Mouse (Mus musculus): ENCODE data around the gene Cep85l.

Gene Cep85l

DNA sequence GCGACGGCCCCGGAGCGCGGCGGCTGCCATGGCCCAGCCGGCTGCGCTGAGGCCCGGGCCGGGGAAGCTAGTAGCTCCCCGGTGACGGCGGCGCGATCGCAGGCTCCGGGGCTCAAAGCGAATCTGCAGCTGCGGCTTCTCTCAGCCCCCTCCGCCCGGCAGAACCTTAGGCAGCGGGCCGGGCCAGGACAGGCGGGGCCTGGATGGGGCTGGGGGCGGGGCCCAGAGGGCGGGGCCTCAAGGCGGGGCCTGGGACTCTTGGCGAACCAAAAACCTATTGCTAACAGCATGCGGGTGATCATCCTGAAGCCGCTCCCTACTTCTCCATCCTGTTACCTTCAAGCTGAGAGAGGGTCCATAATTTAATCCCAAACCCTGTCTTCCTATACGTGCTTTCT is at the start of gene Cep85l:
TSS of gene Cep85l (minus strand) at position 239 of the 398 bp plus-strand sequence.
- peak; percentile 96 to 98 for DNase-seq

- DNase-seq = no peak
These were observed 49.1 kb upstream of the Cep85l start for GRCm38 (mm10) chr10:53428695-53429447.

- DNase-seq = no peak
These were observed 46.8 kb upstream of the Cep85l start for GRCm38 (mm10) chr10:53426524-53426923.

DNA sequence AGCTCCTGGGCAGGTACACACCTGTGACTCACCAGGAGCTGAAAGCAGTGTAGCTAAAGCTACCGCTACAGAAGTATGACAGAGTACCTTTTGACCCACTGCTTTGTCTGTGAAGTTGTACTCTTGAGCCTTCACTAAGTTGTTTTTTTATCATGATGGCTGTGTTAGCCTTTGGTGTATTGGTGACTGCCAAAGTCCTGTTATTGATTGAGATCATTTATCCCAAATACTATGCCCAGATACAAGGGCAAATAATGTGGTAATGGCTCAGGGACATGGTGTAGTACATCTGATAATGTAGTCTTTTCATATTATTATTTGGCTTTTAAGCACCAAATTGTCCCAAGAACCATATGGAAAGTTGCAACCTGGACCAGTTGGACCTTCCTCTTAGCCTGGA is 43.3 kb upstream of the Cep85l start:
- no peak for DNase-seq

- DNase-seq = no peak
These were observed 42.5 kb upstream of the Cep85l start for GRCm38 (mm10) chr10:53422206-53422605.

GRCm38 (mm10) chr10:53421613-53422012 is 41.9 kb upstream of the Cep85l start:
- no peak for DNase-seq

GRCm38 (mm10) chr10:53420069-53420468 is 40.3 kb upstream of the Cep85l start:
- no peak for DNase-seq

- no peak for DNase-seq
These were observed 39.6 kb upstream of the Cep85l start for GRCm38 (mm10) chr10:53419139-53419935.

DNA sequence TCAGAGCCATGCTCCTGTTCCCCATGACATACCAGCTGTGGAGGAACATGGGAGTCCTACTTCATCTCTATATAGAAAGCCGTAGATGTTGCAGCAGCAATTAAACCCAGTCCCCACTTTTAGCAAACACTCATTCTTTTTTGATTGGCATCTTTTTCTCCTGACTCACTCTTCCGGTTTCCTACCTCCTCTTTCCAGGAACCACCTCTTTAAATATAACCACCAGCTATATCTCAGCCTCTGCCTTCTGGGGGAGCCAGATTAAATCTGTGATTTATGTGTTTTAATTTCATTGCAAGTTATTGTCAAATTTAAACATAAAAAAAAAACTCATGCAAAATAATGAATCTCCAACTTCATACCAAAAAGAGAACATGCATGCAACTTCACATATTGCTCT is 37.3 kb upstream of the Cep85l start:
- no peak for DNase-seq

GRCm38 (mm10) chr10:53416152-53416712 is 36.5 kb upstream of the Cep85l start:
- DNase-seq = no peak

DNA sequence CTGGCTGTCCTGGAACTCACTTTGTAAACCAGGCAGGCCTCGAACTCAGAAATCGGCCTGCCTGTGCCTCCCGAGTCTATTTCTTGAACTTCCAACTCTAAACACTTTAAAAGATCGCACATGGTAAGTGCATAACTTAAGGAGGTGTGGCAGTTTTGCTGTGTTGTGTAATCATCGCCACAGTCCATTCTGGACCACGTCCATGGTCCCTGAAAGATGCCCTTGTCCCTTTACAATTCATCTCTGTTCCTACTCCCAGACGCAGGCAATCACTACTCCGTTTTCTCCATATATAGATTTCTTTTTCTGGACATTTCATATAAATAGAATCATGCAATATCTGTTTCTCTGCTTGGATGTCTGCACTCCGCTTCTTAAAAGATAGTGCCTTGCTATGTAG is 35.5 kb upstream of the Cep85l start:
- DNase-seq = no peak

- DNase-seq = no peak
These were observed 34.6 kb upstream of the Cep85l start for GRCm38 (mm10) chr10:53414092-53415085.

DNA sequence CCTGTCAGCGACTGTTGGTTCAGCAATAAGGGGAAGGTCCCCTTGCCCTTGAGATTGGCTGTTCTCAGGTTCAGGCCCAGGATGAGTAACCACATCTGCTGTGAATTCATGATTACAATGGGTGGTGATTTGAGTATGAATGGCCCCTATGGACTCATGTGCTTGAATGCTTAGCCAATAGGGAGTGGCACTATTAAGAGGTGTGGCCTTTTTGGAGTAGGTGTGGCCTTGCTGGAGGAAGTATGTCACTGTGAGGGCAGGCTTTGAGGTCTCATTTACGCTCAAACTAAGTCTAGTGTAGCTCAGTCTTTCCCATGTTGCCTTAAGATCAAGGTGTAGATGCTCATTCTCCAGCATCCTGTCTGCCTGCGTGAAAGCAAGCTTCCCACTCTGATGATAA is 33.2 kb upstream of the Cep85l start:
- DNase-seq = no peak

DNA sequence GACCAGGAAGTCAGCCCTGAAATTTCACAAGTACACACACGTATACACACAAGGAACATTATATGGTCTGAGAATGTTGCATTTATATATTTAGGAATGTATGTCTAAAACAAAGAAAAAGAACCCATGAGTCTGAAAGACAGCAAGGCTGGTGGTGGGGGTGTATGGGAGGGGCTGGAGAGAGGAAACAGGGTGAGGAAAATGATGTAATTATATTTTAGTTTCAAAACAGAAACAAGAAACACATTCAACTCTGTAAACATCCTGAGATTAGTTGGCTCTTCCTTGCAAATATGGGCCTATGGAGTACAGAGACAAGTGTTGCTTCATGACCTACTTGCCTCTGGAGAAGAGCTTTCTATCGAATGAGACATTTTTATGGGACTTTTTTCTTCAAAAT is 32.4 kb upstream of the Cep85l start:
- no peak for DNase-seq

- no peak for DNase-seq
These were observed 31.1 kb upstream of the Cep85l start for GRCm38 (mm10) chr10:53410831-53411230.

DNA sequence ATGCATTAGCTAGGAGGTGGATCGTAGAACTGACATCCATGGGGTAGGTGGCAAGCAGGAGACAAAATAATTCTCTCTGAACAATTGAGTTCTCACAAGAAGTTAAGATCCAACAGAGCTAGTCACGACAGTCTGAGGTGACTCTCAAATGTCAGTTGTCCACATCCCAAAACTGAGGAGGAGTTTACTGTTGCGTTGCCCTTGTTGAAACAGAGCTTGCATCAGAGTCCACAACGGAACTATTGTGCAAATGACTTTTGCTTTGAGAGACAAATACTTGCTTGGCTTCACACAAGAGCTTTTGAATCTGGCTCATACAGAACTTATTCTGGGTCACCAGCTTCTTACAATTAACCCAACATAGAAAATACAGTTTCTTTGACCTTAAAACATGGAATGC is 27.7 kb upstream of the Cep85l start:
- DNase-seq = no peak

DNA sequence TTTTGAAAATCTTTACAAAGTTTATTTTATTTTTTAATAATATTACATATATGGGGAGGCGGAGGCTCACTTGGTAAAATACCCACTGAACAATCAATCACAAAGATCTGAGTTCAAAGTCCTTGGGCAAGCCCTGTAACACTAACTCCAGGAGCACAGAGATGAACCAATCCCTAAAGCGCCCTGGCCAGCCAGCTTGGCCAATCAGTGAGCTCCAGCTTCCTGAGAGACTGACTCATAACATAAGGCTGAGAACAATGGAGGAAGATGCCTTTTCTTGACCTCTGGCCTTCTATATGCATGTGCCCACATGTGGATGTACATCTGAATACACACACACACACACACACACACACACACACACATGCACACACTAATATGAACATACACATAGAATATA is 27.1 kb upstream of the Cep85l start:
- DNase-seq = no peak

- DNase-seq = no peak
These were observed 22.5 kb upstream of the Cep85l start for GRCm38 (mm10) chr10:53402293-53402692.

GRCm38 (mm10) chr10:53399053-53399452 is 19.3 kb upstream of the Cep85l start:
- DNase-seq = no peak

GRCm38 (mm10) chr10:53398540-53398902 is 18.8 kb upstream of the Cep85l start:
- DNase-seq = peak; percentile 65 to 73

DNA sequence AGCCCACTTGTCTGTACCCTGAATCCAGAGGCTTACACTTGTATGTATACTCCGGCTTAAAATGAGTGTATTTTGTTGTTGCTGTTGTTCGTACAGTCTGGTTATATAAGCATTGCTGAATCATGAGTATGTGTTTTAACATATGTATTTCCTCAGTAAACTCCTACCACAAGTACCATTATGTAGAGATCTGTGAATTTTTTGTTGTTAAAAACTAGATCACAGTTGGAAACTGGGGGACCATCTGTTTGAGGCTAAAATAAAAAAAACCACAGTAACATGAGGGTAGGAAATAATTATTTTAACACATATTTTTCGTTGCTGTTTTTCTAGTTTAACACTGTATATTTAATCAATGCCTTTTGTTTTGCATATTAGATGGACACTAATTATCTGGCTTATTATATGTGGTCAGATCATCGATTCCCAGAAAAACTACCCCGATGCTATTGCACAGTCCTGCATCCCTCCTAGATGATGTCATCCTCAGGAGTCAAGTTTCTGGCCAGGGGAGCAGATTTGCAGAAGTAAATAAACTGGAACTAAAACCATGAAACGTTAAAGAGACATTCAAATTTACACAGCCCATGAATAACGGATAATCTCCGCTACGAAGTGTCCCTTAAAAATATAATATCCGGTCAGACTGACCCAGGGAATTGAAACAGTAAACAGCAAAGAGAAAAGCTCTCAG is 18.2 kb upstream of the Cep85l start:
- peak in 1 of 2 experiments; percentile 24 for DNase-seq
